Mouse (Mus musculus): ENCODE measurements at regions not wholly inside any gene's neighbourhood (a gene's known extent, or its start where the extent isn't known, plus 50 kb on each side); places are given as distances from the start of the nearest gene placed in this dataset.
A peak's percentile ranks its signal among the peaks of the same experiment; 100 is the strongest.

- no peak for DNase-seq
Measured at GRCm38 (mm10) chr2:178843458-178843857, 413.1 kb downstream of the Cdh26 start.

DNA sequence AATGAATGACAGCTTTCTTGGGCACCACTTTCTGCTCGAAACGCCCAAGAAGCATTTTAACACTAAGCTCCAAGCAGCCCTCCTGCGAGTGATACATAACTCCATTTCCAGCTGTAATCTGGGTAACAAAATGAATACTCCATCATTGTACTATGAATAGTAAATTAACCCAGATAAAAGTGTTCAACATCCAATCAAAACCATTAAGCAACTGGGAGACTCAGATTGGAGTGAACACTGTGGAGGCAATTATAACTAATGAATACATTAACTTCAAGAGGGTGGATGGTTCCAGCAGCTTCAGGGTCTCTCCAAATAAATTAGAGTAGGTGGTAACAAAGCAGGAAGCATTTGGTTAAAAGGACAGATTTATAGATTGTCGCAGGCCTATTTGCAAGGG is 414.2 kb downstream of the Cdh26 start:
- DNase-seq: no peak

DNA sequence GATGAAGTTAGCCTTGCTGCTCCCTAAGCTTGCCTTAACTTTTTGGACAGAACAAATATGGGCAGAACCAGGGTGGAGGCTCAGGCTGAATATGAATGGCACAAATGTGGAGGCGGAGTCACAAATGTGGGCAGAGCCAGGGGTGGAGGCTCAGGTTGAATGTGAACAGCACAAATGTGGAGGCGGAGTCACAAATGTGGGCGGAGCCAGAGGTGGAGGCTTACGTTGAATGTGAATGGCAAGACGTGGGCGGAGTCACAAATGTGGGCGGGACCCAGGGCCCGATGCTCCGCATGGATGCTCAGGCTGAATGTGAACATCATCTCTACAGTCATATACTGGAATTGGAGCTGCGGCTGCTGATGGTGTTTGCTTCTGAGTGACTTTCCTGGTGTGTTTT is 420.0 kb downstream of the Cdh26 start:
- DNase-seq: no peak

DNA sequence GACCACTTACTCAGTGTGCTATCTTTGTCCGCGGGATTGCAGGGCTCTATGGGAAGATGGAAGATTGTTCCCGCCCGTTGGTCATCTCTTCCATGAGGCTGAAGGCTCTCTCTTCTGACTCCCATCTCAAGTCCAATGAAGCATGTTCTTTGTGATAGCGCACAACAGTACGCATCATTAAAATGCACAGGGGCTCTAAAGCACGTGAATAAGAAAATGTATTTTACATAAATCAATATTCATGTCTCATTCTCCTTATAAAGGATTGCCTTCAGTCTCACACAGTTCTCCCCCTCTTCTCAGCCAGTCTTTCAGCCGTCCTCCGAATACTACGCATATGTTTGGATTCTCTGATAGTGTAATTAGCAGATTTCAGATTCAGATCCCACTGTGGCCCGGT is 420.4 kb downstream of the Cdh26 start:
- no peak for DNase-seq

GRCm38 (mm10) chr2:178854012-178854411 is 423.7 kb downstream of the Cdh26 start:
- DNase-seq: no peak

- DNase-seq: no peak
Measured at GRCm38 (mm10) chr2:178854760-178855159, 424.4 kb downstream of the Cdh26 start.

DNA sequence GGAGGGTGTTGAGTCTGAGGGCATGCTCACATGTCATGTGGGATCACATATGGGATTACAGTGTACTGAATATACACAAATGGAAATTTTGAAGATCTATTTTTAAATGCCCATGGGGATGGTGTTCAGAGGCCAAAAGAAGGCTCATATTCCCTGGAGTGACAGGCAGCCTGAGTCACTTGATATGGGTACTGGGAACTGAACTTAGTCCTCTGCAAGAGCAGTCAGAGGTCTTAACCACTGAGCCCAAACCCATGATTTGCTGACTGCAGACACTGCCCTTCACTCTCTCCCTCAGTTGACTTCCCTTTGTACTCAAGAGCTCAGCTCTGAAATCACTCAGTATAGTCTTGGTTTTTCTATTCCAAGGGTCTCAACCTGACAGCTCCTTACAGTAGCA is 432.3 kb downstream of the Cdh26 start:
- no peak for DNase-seq

DNA sequence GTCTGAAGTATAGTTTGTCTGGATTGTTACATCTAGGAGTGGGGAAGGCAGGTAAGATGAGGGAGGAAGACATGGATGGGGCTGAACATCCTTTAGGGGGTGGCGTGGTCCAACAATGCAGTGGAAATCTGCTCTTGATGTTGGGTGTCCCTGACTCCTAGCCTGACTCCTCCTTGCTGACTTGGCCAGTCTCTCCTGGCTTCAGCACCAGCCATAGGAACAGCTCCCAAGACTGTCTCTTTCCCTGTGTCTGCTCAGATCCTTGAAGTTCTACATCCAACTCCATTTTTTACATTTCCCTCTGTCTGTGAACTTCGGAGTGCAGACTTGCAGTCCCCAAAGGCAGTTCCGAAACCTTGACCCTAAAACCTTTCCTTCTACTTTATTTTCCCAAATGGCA is 436.8 kb downstream of the Cdh26 start:
- DNase-seq: no peak

DNA sequence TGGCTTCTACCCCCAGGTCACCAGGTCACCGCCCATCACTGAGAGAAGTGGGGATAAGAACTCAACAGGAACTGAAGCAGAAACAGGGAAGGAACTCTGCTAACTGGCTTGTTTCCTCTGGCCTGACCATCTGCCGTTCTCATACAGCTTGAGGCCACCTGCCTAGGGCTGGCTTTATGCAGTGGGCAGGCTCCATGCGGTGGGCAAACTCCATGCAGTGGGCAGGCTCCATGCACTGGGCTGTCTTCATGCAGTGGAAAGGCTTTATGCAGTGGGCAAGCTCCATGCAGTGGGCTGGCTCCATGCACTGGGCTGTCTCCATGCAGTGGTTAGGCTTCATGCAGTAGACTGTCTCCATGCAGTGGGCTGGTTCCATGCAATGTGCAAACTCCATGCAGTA is 438.8 kb downstream of the Cdh26 start:
- no peak for DNase-seq

- no peak for DNase-seq
Measured at GRCm38 (mm10) chr2:178878436-178878835, 448.1 kb downstream of the Cdh26 start.

DNA sequence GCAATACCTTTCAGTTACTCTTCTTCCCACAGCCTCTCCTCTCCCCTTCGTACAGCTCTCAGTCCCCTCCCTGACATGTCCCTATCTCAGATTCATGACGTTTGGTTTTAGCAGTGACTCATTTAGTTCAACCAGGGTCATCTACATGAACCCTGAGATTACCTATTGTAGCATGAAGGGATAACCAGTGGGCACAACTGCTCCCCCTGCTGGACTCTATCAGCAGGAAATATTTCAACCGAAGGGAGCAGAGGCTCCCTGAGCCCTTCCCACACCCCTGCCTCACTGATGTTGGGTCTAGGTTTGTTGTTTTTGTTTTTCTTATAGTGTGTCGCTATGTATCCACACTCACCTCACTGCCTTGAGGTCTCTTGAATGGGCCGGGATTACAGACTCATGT is 455.4 kb downstream of the Cdh26 start:
- DNase-seq: no peak

- no peak for DNase-seq
Measured at GRCm38 (mm10) chr2:178888704-178889103, 458.4 kb downstream of the Cdh26 start.

- DNase-seq: no peak
Measured at GRCm38 (mm10) chr2:178902397-178902796, 472.1 kb downstream of the Cdh26 start.

DNA sequence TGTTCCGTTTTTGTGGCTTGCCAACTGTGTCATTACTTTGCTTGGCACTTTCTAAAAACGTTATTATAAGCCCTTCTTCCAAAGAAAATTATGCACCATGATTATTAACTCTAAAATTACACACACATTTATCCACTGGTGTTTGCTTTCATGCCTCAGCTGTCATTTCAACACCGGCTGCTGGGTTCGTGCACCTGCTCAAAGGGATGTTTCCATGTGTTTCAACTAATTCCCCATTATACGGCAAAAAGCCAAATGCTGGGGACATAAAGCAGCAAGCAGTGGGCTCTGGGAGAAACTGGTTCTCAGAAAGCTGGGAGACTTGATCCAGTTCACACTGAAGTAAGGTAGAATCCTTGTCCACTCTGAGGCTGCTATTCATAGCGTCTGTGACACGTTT is 479.0 kb downstream of the Cdh26 start:
- no peak for DNase-seq

- DNase-seq: no peak
Measured at GRCm38 (mm10) chr2:178911646-178912045, 481.3 kb downstream of the Cdh26 start.

DNA sequence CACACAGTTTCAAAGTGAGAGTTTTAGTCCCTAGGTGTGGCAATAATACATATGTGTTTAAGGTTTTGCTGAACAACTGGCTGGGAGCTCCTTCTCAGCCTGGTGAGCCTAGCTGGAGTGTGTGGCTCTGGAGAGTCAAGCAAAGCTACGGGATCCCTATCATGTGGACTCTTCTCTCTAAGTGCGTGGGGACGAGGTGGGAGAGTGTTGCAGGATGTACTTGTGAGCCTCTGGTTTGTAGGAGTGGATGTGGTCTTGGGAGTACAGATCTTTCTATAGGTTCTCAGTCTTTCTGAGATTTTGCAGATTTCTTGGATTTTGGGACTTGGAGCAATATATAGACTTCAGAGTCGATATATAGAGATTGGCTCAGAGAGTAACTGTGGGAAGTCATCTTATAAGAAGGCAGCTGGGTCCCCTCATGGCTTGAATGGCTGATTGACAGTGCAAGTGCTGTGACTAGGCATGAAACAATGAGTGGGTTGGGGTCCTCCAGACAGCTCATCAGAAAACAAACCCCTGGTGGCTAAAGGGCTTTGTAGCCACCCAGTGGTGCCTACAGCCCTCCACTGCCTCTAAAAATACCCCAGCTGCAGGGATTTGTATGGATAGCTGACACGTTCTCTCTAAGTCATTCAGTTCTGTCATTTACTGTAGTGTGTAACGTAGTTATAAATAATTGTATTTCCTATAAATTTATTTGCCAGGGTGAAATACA is 486.1 kb downstream of the Cdh26 start:
- DNase-seq: no peak

DNA sequence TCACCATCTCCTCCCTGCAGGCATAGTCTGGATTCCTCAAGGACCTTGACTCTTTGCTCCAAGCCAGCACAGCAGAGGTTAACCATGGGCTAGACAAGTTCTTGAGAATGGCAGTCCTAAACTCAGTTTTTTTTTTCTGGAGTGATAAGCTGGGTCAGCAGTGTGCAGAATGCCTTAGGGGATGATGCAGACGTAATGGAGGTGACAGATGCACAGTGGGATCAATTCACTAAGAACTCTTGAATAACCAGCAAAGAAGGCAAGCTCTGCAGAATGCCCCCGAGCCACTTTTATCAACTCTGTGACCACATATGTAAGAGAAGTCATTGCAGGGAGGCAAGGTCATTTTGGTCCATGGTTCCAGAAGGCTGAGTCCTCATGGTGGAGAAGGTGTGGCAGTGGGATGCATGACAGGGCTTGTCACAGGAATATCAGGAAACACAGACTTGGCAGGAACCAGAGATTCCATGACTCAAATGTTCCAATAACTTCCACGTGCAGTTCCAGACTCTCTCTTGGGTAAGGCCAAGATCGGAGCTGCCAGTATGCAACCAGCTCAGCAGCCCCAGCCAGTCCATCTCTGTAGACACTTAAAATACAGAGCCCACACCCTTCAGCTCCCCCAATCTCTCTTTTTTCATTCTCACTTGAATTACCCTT is 494.3 kb downstream of the Cdh26 start:
- DNase-seq: no peak

DNA sequence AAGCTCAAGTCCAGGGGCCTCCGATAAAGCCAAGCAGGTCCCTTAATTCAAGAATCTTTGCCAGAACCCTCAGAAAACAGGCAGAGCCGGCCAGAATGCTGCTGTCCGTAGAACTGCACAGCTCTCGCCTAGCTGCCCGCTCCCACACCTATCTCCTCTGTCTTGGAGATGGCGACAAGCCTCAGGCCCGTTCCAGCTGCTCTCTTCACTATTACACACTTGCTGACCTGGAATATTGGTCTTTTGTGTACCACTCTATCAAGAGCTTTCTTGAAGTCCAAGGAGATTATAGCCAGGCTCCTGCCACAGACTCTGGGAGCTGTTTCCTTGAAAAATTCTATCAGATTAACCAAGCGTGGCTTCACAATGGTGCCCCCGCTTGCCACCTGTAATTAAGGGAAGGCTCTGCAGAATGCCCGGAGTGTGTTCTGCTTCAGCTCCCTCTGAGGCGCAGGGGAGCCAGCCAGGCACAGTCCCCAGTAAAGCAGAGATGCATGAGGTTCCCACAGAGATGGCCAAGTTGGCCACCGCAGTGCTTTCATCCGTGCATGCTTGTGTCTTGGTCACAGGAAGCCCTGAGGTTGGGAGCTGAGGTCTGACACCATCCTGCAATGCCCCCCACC is 496.8 kb downstream of the Cdh26 start:
- no peak for DNase-seq

- peak; percentile 36 for DNase-seq
Measured at GRCm38 (mm10) chr2:178929033-178929432, 498.7 kb downstream of the Cdh26 start.

DNA sequence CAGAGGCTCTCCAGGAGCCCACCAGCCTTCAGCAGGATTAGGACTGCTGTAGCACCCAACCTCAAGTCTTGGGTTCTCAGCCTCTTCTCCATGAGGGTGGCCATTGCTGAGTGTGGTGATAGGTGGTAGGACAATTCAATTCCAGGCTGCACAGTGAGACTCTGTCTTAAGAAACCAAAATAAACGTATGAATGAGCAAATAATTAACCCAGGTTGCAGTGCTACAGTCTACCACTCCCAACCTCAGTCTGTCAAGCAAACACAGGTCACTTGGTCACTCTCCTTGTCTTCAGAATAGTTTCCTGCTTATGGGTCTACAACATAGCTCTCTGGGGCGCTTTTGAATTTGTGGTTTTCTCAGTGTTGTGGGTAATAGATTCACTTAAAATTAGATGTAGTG is 499.8 kb downstream of the Cdh26 start:
- no peak for DNase-seq

DNA sequence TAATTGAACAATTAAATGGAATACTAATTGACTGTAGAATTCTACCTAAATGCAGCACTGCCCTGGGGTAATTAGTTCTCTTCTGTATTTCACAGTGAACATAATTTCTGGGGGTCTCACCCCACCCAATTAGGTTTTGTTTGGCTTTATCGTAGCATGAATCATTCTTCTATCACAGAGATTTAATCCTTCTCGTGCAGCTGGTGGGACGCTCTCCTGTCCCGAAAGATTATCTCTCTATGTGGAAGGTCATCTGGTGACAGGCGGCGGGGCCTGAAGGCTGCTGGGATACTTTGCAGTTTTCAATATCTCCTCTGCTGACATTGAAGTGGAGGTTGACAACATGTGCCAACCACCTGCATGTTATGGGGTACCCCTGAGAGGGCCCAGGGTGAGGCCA is 493.8 kb upstream of the Cdh4 start:
- DNase-seq: no peak

DNA sequence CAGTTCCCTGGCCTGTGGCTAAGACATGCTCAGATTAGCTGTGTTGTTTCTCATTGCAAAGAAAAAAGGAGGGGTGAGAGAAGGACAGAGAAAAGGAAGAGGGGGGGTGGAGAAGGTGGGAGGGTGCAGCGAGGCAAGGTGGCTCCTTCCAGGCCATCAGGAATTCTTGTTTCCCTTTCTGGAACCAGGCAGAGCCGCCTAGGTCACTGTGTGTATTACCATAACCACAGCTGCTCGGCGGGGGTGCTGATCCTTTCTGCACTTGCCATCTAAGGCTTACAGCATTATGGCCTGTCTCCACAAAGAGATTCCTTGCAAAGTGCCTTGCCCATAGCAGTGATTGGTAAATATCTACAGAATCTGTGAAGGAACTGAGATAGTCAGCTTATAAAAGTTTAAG is 493.1 kb upstream of the Cdh4 start:
- no peak for DNase-seq

DNA sequence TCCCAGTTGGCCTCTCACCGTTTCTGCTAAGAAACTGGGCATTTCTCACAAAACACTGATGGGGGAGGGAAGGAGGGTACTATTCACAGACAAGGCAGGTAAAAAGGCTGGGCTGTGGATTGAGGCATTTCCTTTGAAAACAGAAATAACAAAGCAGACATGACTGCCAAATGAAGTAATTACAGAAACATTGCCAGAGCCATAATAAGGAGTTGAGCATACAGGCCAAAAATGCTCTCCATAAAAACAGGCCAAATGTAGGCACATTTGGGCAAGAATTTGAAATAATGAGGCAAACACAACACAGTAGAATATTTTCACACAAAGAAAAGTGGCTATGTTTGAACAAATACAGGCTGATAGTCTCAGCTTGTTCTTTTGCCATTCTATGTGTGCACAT is 491.9 kb upstream of the Cdh4 start:
- DNase-seq: no peak

GRCm38 (mm10) chr2:178954420-178955067 is 487.7 kb upstream of the Cdh4 start:
- no peak for DNase-seq
